Mouse (Mus musculus) telencephalon, adult 2 months (tissue): ENCODE results near the gene Akirin1.

Source experiments
- DNase-seq: peaks from one replicate; pipeline ENCODE4 v3.0.0-alpha.2; 2011; ENCODE audit warnings: low read depth, low spot score

Gene Akirin1

GRCm38 (mm10) chr4:123750152-123750651 lies at the start of gene Akirin1:
Gene Akirin1 (minus strand): TSS chr4:123750345.
- peak; percentile 90 for DNase-seq

DNA sequence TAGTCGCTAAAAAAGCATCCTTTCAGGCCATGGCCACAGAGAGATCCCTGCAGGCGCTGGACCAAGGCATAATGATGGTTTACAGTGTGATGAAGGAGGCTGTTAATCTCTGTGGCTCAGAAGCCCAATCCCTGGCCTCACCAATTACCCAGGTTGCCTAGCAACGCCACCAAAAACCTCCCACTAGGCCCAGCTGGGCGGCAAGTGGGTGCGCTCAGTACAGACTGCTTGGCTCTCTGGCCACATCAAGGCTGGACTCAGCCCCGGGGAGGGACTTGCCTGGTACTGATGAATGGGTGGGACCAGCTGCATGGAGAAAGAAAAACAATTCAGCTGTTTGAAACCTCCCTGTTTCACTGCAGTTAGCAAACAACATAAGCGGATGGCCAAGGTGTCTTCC lies 47.7 kb upstream of the Akirin1 start:
- peak; percentile 83 for DNase-seq

GRCm38 (mm10) chr4:123797403-123797802 lies 47.3 kb upstream of the Akirin1 start:
- no peak for DNase-seq

DNA sequence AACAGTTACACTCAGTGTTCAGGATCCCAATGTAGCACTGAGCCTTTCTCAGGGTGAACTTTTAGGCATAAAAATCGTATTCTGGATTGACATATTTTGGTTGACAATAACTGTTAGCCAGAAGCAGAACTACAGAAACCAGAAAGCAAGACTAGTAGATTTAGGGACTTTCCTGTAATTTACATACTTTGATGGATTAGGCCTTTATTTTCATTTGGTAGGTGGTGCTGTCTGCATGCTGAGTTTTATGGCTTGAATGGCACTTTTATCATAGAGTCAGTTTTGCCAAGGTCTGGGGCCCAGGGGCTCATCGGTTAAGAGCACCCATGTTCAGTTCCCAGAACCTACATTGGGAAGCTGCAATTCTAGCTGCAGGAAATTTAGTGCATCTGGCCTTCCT lies 44.9 kb upstream of the Akirin1 start:
- no peak for DNase-seq

- DNase-seq = peak; percentile 45
These were observed 43.0 kb upstream of the Akirin1 start for GRCm38 (mm10) chr4:123793136-123793535.

- no peak for DNase-seq
These were observed 42.5 kb upstream of the Akirin1 start for GRCm38 (mm10) chr4:123792666-123793065.

- no peak for DNase-seq
These were observed 37.2 kb upstream of the Akirin1 start, which contains the start of gene Rhbdl2 for GRCm38 (mm10) chr4:123787191-123787985. Gene Rhbdl2 (plus strand): TSS chr4:123787874.

GRCm38 (mm10) chr4:123768234-123768633 lies 18.1 kb upstream of the Akirin1 start:
- no peak for DNase-seq

DNA sequence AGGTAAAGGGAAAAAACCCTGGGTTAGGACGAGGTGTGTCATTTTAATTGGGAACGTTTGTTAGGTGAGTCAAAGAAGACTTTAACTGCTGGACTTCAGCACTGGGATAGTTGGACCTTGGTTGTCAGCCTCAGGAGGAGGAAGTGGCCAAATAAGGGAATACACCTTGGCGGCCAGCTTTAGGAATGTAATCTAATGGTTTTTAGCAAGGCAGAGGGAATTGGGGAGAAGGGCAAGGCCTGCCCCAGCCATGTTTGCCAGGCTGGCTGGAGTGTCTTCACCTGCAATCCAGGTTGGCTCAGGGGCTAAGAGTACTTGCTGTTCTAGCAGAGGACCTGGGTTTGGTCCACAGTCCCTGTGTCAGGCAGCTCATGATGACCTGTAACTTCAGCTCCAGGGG lies 17.7 kb upstream of the Akirin1 start:
- no peak for DNase-seq

DNA sequence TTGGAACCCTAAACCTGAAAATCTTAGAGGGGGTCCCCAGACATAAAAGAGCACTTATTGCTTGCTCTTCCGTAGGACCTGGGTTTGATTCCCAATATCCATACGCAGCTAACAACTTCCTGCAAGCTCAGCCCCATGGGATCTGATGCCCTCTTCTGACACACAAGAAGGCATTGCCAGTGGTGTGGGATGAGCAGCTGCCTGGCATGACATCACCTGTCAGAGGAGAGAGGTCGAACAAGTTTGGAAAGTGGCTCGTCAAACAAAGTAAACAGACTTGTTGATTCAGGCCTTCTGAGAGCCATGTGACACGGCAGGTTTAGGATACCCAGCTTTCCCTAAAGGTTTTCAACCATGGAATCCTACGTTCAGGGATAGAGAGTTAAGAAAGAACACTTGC lies 14.9 kb upstream of the Akirin1 start:
- no peak for DNase-seq

- DNase-seq = no peak
These were observed 8.2 kb upstream of the Akirin1 start for GRCm38 (mm10) chr4:123758306-123758705.

GRCm38 (mm10) chr4:123750707-123751312 lies 665 bp upstream of the Akirin1 start:
- peak; percentile 43 for DNase-seq

DNA sequence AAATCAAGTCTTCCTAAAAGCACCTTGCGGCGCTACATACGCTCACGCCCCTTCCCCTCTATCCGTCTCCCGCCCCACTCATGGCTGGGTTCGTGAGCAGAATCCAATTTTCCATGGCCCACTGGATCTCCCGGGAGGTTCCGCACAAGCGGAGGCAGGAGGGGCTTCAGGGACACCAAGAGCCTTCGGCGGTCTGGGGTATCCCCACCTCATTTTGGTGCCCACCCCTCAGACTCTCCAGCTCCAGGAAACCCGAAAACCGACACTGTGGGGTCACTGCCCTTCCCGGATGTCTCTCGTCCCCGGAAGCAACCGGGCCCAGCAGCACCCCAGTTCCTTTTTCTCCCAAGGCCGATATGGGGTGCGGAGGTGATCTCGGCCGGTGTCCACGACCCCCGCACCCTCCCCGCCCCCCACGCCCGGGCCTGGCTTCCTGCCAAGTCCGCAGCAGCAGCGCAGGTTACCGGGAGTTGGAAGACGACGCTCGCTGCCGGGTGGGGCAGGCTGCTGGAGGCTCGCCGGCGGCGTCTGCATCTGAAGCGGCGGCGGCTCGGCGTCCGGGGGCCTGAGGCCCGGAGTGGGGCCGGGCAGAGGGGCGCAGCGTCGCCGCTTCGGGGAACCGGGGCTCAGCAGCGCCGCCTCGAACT lies 538 bp downstream of the Akirin1 start:
- no peak for DNase-seq

DNA sequence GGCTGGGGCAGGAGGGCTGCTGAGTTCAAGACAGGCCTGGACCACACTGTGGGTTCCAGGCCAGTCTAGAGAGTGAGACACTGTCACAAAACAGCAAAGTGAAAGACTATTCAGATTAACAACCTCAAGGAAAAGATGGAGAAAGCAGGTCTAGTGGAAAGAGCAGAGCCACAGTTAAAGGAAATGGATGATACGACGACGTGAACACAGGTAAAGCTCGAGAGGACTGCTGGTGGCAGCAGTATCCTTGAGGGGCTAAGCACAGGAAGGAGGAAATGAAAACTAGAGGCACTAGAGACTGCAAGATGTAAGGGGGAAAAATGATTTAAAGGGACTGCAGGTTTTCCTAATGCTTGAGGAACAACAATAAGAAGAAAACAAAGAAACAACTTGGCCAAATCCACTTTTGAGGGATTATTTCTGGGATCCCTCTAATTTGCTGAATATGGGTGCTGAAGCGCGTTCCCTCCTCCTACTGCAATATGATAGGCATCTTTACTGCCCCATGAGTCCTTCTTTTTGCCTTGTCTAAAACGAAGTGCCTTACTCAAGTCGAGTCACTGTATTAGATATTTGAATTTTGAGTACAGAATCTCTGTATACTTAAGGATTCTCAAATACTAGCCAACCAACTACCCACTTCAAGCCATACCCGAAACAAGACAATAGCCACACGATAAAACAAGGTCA lies 1.3 kb downstream of the Akirin1 start:
- no peak for DNase-seq

- DNase-seq = no peak
These were observed 4.8 kb downstream of the Akirin1 start for GRCm38 (mm10) chr4:123745221-123745775.

DNA sequence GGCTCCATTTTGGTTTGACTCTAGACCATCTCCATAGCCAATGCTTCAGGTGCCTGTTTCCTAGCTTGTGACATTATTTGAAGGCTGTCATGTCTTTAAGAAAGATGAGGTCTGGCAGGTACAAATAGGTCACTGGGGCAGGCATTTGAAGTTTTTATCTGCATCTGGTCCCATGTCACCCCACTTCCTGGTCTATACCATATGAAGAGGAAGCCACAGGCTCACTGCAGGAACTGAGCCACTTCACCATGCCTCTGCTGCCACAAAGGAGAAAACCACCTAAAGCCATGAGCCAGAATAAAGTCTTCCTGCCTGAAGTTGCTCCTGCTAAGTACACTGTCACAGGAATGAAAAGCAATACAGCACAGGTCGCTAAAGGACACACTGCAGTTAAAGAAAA lies 7.3 kb downstream of the Akirin1 start:
- no peak for DNase-seq

- DNase-seq = no peak
These were observed 11.4 kb downstream of the Akirin1 start for GRCm38 (mm10) chr4:123738708-123739107.

- no peak for DNase-seq
These were observed 16.6 kb downstream of the Akirin1 start for GRCm38 (mm10) chr4:123733532-123733931.

DNA sequence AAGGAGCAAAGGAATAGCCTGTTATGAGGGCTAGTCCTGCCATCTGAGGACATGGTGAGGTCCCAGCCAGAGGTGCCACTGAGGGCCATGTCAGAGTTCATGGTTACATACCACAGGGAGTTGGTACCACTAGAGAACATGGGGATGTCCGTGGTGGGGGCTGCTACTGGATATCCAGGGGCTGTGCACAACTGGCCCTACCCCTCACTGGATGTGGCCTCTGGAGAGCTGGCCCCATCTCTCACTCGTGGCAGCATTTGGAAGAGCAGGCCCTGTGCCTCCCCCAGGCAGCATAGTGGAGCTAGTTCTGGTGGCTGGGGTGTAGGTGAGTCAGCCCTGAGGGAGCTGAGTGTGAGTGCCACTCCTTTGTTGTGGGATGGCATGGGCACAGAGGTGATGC lies 17.2 kb downstream of the Akirin1 start:
- DNase-seq = no peak

DNA sequence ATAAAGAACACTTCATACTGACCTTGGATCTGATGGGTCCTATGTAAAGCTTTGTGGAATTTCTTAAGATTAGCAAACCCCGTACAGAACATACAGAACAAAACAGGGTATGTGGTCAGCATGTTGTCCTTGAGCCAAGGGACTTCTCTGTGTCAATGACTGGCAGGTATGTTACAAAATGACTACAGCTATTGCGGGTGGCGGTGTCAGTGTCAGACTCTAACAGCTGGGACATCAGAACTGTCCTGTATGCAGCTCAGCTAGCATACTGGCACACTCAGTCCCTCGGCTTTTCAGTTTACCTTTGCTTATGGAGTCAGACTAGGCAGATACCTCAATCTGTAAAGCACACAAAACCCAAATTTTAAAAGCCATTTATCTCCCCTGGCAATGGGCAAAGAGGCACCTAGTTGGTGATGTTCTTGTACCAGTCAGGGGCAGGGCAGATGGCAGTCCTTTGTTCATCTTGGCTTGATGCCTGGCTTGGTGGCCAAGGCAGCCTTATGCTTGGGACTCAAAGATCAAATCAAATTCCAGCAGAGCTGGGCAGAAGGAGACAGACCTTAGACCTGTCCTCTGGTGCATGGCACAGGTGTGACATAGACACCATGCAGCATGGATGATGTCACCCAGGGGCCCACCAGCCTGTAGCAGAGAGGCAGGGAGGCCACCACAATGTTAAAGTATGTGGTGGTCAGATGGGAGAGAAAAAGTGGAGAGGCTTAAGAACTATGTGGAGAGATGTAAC lies 17.8 kb downstream of the Akirin1 start:
- no peak for DNase-seq

- no peak for DNase-seq
These were observed 28.4 kb downstream of the Akirin1 start for GRCm38 (mm10) chr4:123721761-123722160.
